Mouse (Mus musculus) adrenal gland, postnatal 36 days (tissue): ENCODE data around the gene Mroh8. TPM values are rescaled to one million over a fixed set of nuclear protein-coding genes. Genes with fewer than 3 reads are reported as not detected.
"Not testable (repeated sequence)": the region's sequence is repeated elsewhere in the genome, so short reads cannot be mapped to it uniquely, and the experiment has no call there.

ENCODE experiments used
- DNase-seq, 2 experiments: peaks; one replicate each; pipeline ENCODE4 v3.0.0; 2021; ENCODE audit warnings: mixed read lengths in 1 of 2
- total RNA-seq, 2 experiments: library from RNA; stranded (reverse); gene quantifications; 2 replicates each; pipeline ENCODE4 v1.2.3; 2021

Gene Mroh8
- total RNA-seq, 2 experiments from 2014 or later = 0.26 to 0.43 TPM

GRCm38 (mm10) chr2:157288996-157289395 is 9.6 kb upstream of the Mroh8 start:
- DNase-seq = no peak

DNA sequence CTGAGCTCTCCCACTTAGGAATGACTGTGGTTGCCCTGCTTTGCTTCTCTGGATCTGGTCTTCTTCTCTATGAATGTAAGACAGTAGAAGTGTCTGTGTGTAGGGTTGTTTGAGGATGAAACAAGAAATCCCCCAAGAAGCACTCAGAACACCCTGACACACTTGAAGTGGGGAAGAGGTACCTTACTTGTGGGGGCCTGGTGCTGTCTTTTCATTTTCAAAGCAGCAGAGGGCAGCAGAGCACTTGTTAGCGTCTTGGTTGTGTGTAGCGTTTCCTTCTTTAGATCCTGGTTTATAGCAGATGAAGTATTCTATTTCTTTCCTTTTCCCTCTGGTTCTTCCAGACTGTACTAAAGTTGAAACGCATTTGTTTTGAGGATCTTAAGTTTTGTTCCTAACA is 8.2 kb upstream of the Mroh8 start:
- peak; percentile 17 to 49 for DNase-seq

GRCm38 (mm10) chr2:157283321-157283720 is 4.0 kb upstream of the Mroh8 start:
- DNase-seq = no peak

- DNase-seq = peak; percentile 98
Observed at GRCm38 (mm10) chr2:157278717-157279415, 483 bp downstream of the Mroh8 start, which contains the start of gene Rpn2. Gene Rpn2 (plus strand): TSS chr2:157279017.

GRCm38 (mm10) chr2:157263832-157264231 is 15.5 kb downstream of the Mroh8 start:
- no peak for DNase-seq

DNA sequence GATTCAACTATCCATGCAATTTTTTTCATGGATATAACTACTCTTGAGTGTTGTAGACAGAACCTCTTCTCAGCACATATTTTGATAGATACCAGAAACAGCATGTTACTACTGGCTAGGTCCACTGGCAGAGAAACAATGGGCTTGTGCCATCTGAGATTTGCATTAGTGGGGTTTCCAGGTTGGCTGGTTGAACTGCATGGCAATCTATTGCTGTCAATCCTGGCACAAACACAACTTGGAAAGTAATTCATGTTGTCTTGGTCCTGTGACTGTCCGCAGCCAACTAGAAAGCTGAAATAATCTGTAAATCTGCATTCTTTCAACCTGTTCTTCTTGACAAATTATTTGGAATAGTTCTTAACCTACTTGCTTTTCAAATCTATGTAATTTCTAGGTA is 16.2 kb downstream of the Mroh8 start:
- no peak for DNase-seq

GRCm38 (mm10) chr2:157262506-157262905 is 16.8 kb downstream of the Mroh8 start:
- no peak for DNase-seq

GRCm38 (mm10) chr2:157261930-157262329 is 17.4 kb downstream of the Mroh8 start:
- DNase-seq = no peak

DNA sequence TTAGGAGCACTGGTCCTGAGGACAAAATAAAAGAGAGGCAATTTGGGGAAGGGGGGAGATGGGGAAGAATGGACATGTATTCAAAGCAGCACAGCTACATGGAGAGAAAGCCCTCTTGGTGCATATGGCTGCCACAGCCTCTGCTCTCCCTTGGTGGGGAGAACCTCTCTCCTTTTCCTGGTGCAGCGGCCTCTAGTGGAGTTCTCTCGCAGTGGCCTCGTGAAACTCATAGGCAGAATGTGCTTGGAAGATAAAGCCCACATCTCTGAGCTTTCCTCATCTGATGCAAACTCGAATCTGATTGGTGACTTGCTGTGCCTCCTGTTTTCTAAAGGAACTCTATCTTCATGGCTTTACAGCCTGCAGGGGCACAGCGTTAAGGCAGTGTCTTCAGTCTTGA is 19.6 kb downstream of the Mroh8 start:
- peak; percentile 68 to 78 for DNase-seq

DNA sequence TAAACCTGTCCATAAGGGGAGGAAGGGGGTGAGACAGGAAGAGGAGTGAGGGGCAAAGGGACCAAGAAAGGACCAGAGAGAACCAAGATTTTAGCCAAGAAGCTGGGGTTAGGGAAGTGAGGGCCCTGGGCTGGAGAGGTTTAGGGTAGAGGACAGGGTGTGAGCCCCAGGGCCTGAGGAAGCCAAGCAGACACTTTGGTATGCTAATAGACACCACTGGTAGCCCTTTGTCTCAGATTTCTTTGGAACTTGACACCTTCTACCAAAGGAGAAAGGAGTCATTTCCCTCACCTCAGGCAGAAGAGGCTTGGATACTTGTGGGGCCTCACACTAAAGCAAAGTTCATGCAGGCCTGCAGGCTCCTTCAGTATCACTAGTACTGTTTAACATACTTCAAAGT is 31.2 kb downstream of the Mroh8 start:
- no peak for DNase-seq

- DNase-seq = no peak
Observed at GRCm38 (mm10) chr2:157245603-157246002, 33.7 kb downstream of the Mroh8 start.

DNA sequence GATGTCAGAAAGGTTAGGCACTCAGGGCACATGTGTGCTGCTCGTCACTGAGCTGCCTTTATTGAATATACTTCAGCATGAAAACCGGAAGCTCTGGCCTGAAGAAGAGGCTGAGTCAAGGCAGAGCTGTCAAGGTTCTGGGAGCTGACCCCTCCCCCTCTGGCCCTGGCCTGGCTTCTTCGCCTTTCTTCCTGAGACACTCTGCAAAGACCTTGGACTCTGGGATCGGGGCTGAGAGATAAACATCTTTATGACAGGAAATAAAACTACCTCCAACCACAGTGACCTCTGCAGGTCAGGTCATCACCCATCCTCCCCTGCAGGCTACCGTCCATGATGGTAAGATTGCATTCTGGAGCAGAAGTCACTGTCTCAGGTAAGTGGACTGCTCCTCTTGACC is 34.3 kb downstream of the Mroh8 start:
- DNase-seq = peak; percentile 37 to 55

- DNase-seq = no peak
Observed at GRCm38 (mm10) chr2:157235946-157236345, 43.4 kb downstream of the Mroh8 start.

GRCm38 (mm10) chr2:157221916-157222315 is 57.4 kb downstream of the Mroh8 start:
- DNase-seq = not testable (repeated sequence)

DNA sequence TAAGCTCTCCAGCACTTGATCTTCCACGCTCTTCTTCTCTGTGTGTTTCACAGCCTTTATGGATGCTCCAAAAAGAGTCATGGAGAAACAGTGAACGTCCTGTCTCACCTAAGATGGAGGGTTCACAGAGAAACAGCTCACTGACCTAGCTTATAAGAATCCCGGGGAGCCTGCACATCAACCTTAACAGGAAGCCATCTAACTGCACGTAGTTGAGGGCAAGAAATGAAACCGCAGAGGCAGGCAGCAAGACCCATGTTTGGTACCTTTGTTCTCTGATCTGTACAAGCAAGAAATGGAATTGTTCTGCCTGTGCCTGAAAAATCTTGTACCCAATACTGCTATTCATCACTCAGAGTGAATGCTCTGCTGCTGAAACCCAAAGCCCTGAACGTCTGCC is 59.2 kb downstream of the Mroh8 start:
- no peak for DNase-seq

- no peak for DNase-seq
Observed at GRCm38 (mm10) chr2:157211731-157212130, 67.6 kb downstream of the Mroh8 start.

DNA sequence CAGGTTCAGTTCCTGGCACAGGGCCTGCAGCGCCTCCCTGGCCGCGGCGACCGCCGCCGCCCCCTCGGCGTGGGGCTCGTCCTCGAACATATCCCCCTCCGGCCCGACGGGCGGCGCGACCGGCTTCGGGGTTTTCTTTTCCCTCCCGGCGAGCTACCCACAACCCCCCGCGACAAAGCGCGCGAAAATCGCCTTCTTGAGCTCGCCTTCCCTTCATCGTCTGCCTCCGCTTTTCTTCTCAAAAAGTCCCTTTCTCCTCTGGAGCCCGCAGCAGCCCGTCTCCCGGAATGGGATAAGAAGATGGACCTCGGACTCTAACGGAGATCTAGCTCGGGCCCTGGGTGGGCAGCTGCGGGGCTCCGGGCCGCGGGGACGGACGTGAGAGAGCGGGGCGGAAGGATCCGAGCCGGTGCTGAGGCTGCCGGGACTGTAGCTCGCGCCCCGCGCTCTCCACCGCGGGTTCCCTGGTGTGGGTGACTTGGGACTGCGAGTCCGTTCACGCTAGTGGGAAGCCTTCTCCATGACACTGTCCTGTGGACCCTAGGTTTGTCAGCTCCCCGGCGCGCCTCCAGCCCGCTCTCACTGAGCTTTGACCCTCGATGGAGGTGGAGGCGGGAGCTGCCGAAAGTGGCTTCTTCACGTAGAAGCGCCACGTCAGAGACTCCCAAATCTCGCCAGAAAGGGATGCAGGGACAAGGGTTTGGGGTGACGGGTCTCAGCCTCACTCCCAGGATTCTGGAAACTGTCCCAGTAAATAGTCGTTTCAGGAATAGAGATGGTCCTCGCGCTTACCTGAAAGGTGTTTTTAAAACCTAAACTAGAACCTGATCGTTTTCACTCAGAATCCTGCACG is 74.8 kb downstream of the Mroh8 start, which contains the start of gene Rbl1:
Gene Rbl1 (minus strand): TSS at position 169 of the 853 bp plus-strand sequence.
- DNase-seq = peak; percentile 90 to 93

DNA sequence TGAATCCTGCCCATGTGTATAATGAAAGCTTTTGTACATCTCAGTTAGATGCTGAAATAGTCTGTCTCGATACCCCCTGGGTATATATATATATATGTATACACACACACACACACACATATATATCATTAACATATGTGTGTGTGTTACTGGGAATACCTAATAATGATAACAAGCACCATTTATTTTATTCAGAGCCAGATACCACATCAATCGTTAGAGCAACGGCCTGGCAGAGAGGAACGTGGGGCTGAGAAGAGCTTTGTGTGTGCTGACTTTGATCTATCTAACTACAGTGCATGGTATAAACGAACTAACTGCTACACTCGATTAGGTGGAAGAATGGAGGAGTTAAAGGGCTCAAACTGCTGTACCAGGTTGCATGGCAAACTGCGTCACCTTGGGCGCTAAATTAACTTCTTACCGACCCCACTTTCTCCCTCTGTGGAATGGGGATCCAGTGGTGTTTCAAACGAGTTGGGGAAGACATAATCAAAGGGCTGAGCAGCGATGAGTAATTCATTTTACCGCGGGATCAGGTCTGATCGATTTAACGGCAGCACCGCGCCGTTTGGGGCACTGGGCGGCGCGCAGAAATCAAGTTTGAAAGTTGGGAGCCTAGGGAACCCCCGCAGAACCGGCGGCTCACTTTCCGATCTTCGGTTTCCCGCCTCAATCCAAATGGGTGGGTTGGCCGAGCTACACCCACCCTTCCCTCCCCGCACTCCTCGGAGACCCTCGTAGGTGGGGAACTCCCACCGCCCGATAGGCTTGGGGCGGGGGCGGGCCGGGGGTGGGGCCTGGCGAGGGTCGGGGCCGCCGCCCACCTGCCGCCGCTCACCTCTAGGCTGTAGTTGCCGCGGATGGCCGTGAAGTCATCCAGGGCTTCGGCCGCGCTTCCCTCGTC is 75.6 kb downstream of the Mroh8 start:
- DNase-seq = peak; percentile 49 to 54

GRCm38 (mm10) chr2:157203026-157203425 is 76.3 kb downstream of the Mroh8 start:
- no peak for DNase-seq

- no peak for DNase-seq
Observed at GRCm38 (mm10) chr2:157202361-157202760, 77.0 kb downstream of the Mroh8 start.

DNA sequence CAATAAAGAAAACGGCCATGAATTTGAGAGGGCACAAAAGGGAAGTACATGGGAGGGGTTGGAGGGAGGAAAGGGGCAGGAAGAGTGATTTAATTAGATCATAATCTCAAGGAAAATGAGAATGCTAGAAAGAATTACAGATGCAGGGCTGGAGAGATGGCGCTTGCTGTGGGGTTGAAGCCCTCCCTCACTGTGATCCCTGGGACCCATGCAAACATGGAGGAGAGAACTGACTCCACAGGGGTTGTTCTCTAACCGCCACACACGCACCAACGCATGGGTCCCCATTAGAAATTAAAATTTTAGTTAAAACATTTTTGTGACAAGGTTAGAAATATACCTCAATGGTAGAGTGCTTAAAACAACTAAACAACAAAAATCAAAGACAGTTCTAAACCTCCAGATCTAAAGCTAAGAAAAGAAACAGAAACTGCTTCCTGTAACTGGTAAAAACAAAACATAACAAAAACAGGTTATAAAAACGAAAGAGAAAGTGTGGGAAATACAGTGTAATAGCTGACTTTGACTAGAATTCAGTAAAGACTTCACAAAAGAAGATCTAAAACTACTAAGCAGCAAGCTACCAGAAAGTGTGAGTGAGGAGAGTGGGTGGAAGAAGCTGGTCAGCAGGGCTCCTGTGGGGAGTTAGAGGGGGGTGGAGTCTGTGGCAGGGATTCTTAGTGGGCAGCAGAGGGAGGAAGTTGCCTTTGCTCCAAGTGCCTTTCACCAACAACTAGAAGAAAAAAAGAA is 78.1 kb downstream of the Mroh8 start:
- peak; percentile 21 to 59 for DNase-seq
